Mouse (Mus musculus) liver, embryonic 16.5 days (tissue): ENCODE results near the gene Bcl2l13. TPM values are rescaled to one million over a fixed set of nuclear protein-coding genes. Genes with fewer than 3 reads are reported as not detected.
"Not testable (repeated sequence)": the region's sequence is repeated elsewhere in the genome, so short reads cannot be mapped to it uniquely, and the experiment has no call there.

Source experiments
- ATAC-seq: fragments of 200-750 bp; cut with Nextera tagmentation; 2 replicates; pipeline ENCODE4 v1.8.0; 2017; ENCODE audit warnings: low read depth, mild to moderate bottlenecking, moderate number of reproducible peaks, moderate library complexity
- H3K27ac ChIP-seq: fragments of 300-500 bp; sonication (generic); 2 replicates; pipeline ENCODE4 v1.5.1; 2014; ENCODE audit warnings: mild to moderate bottlenecking, low read length
- H3K27me3 ChIP-seq: fragments of 300-500 bp; sonication (generic); 2 replicates; pipeline ENCODE4 v1.6.1; 2014; ENCODE audit warnings: low read depth, low read length, mixed read lengths; ENCODE audit not compliant: control insufficient read depth, insufficient read depth
- H3K36me3 ChIP-seq: fragments of 300-500 bp; sonication (generic); 2 replicates; pipeline ENCODE4 v1.6.1; 2014; ENCODE audit warnings: mild to moderate bottlenecking; ENCODE audit not compliant: control insufficient read depth, insufficient read depth
- H3K4me1 ChIP-seq: fragments of 300-500 bp; sonication (generic); 2 replicates; pipeline ENCODE4 v1.6.1; 2014; ENCODE audit warnings: low read depth, low read length, mixed read lengths; ENCODE audit not compliant: control insufficient read depth
- H3K4me2 ChIP-seq: fragments of 300-500 bp; sonication (generic); 2 replicates; pipeline ENCODE4 v1.6.1; 2014; ENCODE audit warnings: low read depth, low read length, mixed read lengths
- H3K4me3 ChIP-seq: fragments of 300-500 bp; sonication (generic); 2 replicates; pipeline ENCODE4 v1.5.1; 2014; ENCODE audit warnings: low read depth, mild to moderate bottlenecking, low read length
- H3K9ac ChIP-seq: fragments of 300-500 bp; sonication (generic); 2 replicates; pipeline ENCODE4 v1.6.1; 2014; ENCODE audit warnings: low read depth, low read length
- H3K9me3 ChIP-seq: fragments of 300-500 bp; sonication (generic); replicated peaks from 2 replicates; pipeline ENCODE4 v1.6.1; 2016; ENCODE audit warnings: low read length; ENCODE audit not compliant: control insufficient read depth
- WGBS: fragments of 180-500 bp; shearing (Covaris S2); extraction: QIAGEN DNeasy Blood & Tissue Kit; methylation state at CpG from one replicate; pipeline ENCODE4 v1.1.7; 2014; ENCODE audit not compliant: insufficient replicate concordance; 5-methylcytosine and 5-hydroxymethylcytosine counted together
- polyA plus RNA-seq: library from polyadenylated mRNA; unstranded; fragments of >200 nt; fragmentation: Nextera tagmentation; extraction: Ambion mirVana; gene quantifications from 2 replicates; pipeline ENCODE4 v1.2.1, GENCODE M21; 2015

Bcl2l13 gene
- polyA plus RNA-seq, 1 experiment from 2014 or later: 34.7 TPM

GRCm38 (mm10) chr6:120798905-120799304 is 37.1 kb upstream of the Bcl2l13 start:
- Histone ChIP-seq H3K9me3 (no peaks in the 10 kb centered on the region), H3K4me1 (no peaks in the 10 kb centered on the region), H3K27me3 (no peaks in the 10 kb centered on the region), H3K4me2 (no peak overlapping the region), H3K9ac (no peak overlapping the region), H3K4me3 (no peak overlapping the region), H3K36me3 (peaks cover 94% of the 10 kb centered on the region), H3K27ac (no peak overlapping the region)
- no peak for ATAC-seq
- 62% methylated on average over 4 of the region's 4 CpGs for WGBS

DNA sequence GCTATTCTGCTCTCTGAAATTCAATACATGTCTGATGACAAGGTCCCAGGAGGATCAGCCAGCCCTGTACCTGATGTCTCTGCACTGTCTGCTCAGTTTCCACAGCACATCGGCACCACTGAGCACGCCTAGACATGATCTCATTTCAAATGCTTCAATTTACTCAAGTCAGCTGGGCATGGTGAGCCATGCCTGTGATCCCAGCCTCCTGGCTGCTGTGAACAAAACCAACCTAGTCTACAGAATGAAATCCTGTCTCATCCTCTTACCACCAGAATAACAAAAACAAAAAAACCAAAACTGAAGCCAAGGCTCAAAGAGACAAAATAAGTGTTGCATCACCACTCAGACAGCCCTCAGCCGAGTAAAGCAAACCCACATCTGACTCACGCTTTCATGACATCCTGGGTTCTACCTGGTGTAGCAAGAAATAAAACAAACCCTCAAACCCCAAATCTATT is 36.4 kb upstream of the Bcl2l13 start:
- peaks cover 93% of the 10 kb centered on the region for H3K36me3 ChIP-seq

GRCm38 (mm10) chr6:120806999-120807737 is 28.8 kb upstream of the Bcl2l13 start:
- peaks cover 86% of the 10 kb centered on the region for H3K36me3 ChIP-seq
- H3K4me1 ChIP-seq: peaks cover 8% of the 10 kb centered on the region
- H3K27me3 ChIP-seq: no peaks in the 10 kb centered on the region
- WGBS: 74% methylated on average over 5 of the region's 5 CpGs
- H3K27ac ChIP-seq: peak overlapping the region; percentile 62
- peak; percentile 57 for ATAC-seq
- no peak overlapping the region for H3K9ac ChIP-seq
- H3K4me3 ChIP-seq: no peak overlapping the region
- H3K4me2 ChIP-seq: no peak overlapping the region
- H3K9me3 ChIP-seq: no peaks in the 10 kb centered on the region

More for the DNA sequence above, 36.4 kb upstream of the Bcl2l13 start:
- no peak overlapping the region for H3K4me3 ChIP-seq
- H3K9ac ChIP-seq: no peak overlapping the region
- H3K27me3 ChIP-seq: no peaks in the 10 kb centered on the region
- H3K4me1 ChIP-seq: no peaks in the 10 kb centered on the region
- no peak overlapping the region for H3K4me2 ChIP-seq
- no peak for ATAC-seq
- WGBS: 78% methylated on average over 4 of the region's 4 CpGs
- H3K27ac ChIP-seq: no peak overlapping the region
- no peaks in the 10 kb centered on the region for H3K9me3 ChIP-seq

DNA sequence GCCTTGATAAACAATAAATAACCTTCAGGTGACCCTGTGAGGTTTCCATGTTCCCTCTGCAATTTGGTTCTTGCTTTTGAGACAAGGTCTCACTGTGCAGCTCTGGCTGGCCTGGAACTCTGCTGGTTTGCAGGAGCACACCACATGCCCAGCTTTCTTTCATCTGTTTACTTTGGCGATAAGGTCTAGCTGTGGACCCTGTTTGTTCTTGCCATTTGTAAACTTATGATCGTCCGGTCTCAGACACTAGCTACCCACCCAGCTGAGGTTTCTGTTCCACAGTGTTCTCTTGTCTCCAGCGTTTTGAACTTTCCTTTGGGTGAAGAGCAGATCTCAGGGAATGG is 28.3 kb upstream of the Bcl2l13 start:
- H3K4me2 ChIP-seq: no peak overlapping the region
- H3K36me3 ChIP-seq: peaks cover 81% of the 10 kb centered on the region
- H3K4me3 ChIP-seq: no peak overlapping the region
- H3K9ac ChIP-seq: no peak overlapping the region
- H3K27ac ChIP-seq: peak overlapping the region; percentile 72
- WGBS: 81% methylated on average over 4 of the region's 4 CpGs
- H3K9me3 ChIP-seq: no peaks in the 10 kb centered on the region
- H3K27me3 ChIP-seq: no peaks in the 10 kb centered on the region
- ATAC-seq: peak; percentile 70
- H3K4me1 ChIP-seq: peaks cover 8% of the 10 kb centered on the region

DNA sequence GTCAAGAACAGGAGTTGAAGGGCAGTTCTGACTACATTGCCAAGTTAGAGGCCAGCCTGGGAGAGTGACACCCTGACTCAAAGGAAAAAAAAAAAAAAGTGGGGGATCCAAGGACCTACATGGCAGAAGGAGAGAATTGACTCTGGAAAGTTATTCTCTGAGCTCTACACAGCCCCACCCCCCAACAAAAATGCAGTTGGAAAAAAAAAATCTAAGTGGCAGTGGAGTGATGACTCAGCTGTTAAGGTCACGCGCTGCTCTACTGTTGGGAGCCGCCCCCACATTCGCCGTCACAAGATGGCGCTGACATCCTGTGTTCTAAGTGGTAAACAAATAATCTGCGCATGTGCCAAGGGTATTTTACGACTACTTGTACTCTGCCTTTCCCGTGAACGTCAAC is 24.0 kb upstream of the Bcl2l13 start:
- peaks cover 42% of the 10 kb centered on the region for H3K36me3 ChIP-seq
- not testable (repeated sequence) for H3K9ac ChIP-seq

DNA sequence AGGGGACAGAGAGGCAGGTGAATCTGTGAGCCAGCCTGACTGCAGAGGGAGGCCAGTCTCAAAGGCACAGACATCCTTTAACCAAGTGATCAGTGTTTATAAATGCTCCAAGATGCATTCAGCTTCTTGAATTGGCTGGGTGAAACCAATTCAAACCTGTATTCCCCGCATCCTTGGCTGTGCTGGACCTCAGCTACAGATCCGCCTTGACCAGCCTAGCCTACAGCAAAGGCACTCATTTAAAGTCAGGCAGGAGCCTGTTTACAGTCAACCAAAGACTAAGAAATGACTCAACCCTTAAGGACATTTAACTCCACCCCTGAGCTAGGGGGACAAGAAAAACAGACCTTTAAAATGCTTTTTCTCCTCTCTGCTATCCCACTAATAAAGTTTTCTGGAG is 16.7 kb upstream of the Bcl2l13 start:
- Histone ChIP-seq H3K9ac (no peak overlapping the region), H3K27ac (peak overlapping the region; percentile 45), H3K4me2 (peak overlapping the region; percentile 72), H3K4me1 (peaks cover 27% of the 10 kb centered on the region), H3K36me3 (peaks cover 24% of the 10 kb centered on the region), H3K27me3 (no peaks in the 10 kb centered on the region), H3K4me3 (peak overlapping the region; percentile 98), H3K9me3 (no peaks in the 10 kb centered on the region)
- no peak for ATAC-seq
- WGBS: 86% methylated on average over 2 of the region's 2 CpGs

More for the DNA sequence above, 24.0 kb upstream of the Bcl2l13 start:
- H3K27ac ChIP-seq, H3K9me3 ChIP-seq, ATAC-seq, H3K4me1 ChIP-seq, H3K4me2 ChIP-seq, H3K27me3 ChIP-seq, H3K4me3 ChIP-seq: not testable (repeated sequence)
- 93% methylated on average over 6 of the region's 10 CpGs for WGBS

DNA sequence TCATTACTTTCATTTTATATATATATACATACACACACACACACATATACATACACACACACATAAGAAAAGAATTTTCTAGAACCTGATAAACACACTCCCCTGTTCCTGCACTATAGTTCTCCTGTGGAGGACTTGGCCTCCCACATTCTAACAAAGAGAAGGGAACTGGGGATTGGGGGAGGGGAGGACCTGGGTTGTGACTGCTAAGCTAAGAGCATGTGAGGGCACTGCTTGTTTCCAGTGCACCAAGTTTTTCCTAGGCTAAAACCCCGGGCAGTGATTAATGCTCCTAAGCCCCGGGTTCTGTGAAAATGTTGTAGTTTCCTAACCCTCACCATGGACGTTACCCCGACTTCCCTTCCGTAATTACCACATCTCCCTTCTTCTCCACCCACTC is 15.9 kb upstream of the Bcl2l13 start:
- H3K4me2 ChIP-seq: peak overlapping the region; percentile 72
- peak overlapping the region; percentile 94 for H3K9ac ChIP-seq
- H3K9me3 ChIP-seq: no peaks in the 10 kb centered on the region
- peaks cover 27% of the 10 kb centered on the region for H3K4me1 ChIP-seq
- peak overlapping the region; percentile 29; the same call in 1 of the 2 replicates for H3K27ac ChIP-seq
- ATAC-seq: no peak
- peak overlapping the region; percentile 98 for H3K4me3 ChIP-seq
- WGBS: 60% methylated on average over 5 of the region's 5 CpGs
- no peaks in the 10 kb centered on the region for H3K27me3 ChIP-seq
- peaks cover 24% of the 10 kb centered on the region for H3K36me3 ChIP-seq

GRCm38 (mm10) chr6:120820941-120821340 is 15.1 kb upstream of the Bcl2l13 start:
- peak; percentile 47 for ATAC-seq

DNA sequence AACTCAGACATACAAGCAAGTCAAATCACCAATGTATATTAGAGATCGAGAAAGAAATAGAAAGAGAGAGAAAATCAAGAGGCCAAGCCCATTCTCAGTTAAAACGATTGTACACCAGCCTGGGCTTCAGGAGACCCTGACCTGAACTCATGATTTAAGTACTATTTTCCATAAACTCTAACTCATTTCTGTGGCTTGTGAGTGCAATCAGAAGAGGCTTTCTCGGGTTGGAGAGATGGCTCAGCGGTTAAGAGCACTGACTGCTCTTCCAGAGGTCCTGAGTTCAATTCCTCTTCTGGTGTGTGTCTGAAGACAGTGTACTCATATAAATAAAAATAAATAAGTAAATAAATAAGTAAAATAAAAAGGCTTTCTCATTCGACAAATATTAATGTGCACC is 14.3 kb upstream of the Bcl2l13 start:
- Histone ChIP-seq H3K36me3 (peaks cover 24% of the 10 kb centered on the region), H3K4me3 (peak overlapping the region; percentile 98), H3K4me2 (peak overlapping the region; percentile 72), H3K9me3 (no peaks in the 10 kb centered on the region), H3K4me1 (peaks cover 27% of the 10 kb centered on the region), H3K27ac (peak overlapping the region; percentile 98), H3K9ac (peak overlapping the region; percentile 94), H3K27me3 (no peaks in the 10 kb centered on the region)
- no peak for ATAC-seq
- WGBS: 25% methylated on average over 5 of the region's 5 CpGs

More at GRCm38 (mm10) chr6:120820941-120821340, 15.1 kb upstream of the Bcl2l13 start:
- Histone ChIP-seq H3K27me3 (no peaks in the 10 kb centered on the region), H3K36me3 (peaks cover 24% of the 10 kb centered on the region), H3K4me1 (peaks cover 27% of the 10 kb centered on the region), H3K9me3 (no peaks in the 10 kb centered on the region), H3K9ac (peak overlapping the region; percentile 94), H3K4me2 (peak overlapping the region; percentile 72), H3K4me3 (peak overlapping the region; percentile 98), H3K27ac (peak overlapping the region; percentile 98)
- WGBS: 53% methylated on average over 1 of the region's 1 CpGs
